ENCODE assay signal across 9 mouse cellular contexts in the genomic region with DNA sequence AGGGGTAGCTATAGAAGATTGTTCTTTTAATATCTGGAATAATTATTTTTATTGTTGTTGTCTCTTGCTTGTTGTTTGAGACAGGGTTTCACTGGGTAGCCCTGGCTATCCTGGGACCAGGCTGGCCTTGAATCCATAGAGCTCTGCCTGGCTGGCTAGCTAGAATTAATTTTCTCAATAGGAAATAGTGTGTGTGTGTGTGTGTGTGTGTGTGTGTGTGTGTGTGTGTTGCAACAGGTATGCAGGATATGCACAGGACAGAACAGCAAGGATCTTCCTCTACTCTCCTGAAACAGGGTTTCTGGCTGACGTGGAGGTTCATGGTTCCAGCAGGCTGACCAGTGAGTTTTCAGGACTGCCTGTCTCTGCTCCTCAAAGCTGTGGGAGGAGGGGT. TPM values are rescaled to one million over a fixed set of nuclear protein-coding genes. Genes with fewer than 3 reads are reported as not detected.
DNase-seq lines count a peak whose midpoint lies in the region; ATAC-seq lines count a peak whose summit lies in the region.
"Had no signal": no experiment of that assay in that cellular context is flagged by ENCODE, and none has a peak within 500 bp of the region (broad histone marks: within the 10 kb centered on the region; RNA-seq: fewer than 3 reads in every experiment).

No protein-coding gene starts in this region.

- no peaks in the 10 kb centered on the region for H3K9me3 ChIP-seq in heart, embryonic 15.5 days (replicated peaks)
- H3K9me3 ChIP-seq in hindbrain, embryonic 12.5 days (replicated peaks) = no peaks in the 10 kb centered on the region

- ATAC-seq in heart, embryonic 15.5 days (replicated peaks; ENCODE audit: insufficient number of reproducible peaks, insufficient read depth, low FRiP score, low read depth) = no peak
- peak; percentile 46 for ATAC-seq in hindbrain, embryonic 12.5 days (ENCODE audit: low FRiP score)
- ATAC-seq in megakaryocyte progenitor cell, adult 5-6 weeks (replicated peaks; ENCODE audit: poor library complexity) = 0 out of 2 replicates have a peak, but pooled peaks have one; percentile 2

- peak overlapping the region; percentile 45 for H3K4me3 ChIP-seq in heart, embryonic 15.5 days
- peak overlapping the region; percentile 57 for H3K4me3 ChIP-seq in brown adipose tissue, adult 24 weeks (ENCODE audit: insufficient read depth, low read depth, low read length)
- no peak overlapping the region; the same call in 1 of the 2 replicates for H3K4me3 ChIP-seq in hindbrain, embryonic 12.5 days

- WGBS in heart, embryonic 15.5 days = 85% methylated on average over 1 of the region's 1 CpGs
- WGBS in hindbrain, embryonic 12.5 days = 54% methylated on average over 1 of the region's 1 CpGs

- H3K27me3 ChIP-seq in heart, embryonic 15.5 days = no peaks in the 10 kb centered on the region
- H3K27me3 ChIP-seq in hindbrain, embryonic 12.5 days = no peaks in the 10 kb centered on the region

- intact Hi-C loops in heart, postnatal 10 days (cut with DNase I) = no loop called here
- intact Hi-C loops in gastrocnemius, postnatal 36 days (cut with DNase I) = no loop called here

- peaks cover 4% of the 10 kb centered on the region for H3K4me1 ChIP-seq in heart, embryonic 15.5 days (replicated peaks)
- peaks cover 2% of the 10 kb centered on the region; the same call in 1 of the 2 replicates for H3K4me1 ChIP-seq in brown adipose tissue, adult 24 weeks (ENCODE audit: control insufficient read depth, insufficient read depth, insufficient read length, low read length)
- peaks cover 4% of the 10 kb centered on the region for H3K4me1 ChIP-seq in hindbrain, embryonic 12.5 days

- H3K27ac ChIP-seq in heart, embryonic 15.5 days = no peak overlapping the region; the same call in 1 of the 2 replicates
- peak overlapping the region; percentile 90 for H3K27ac ChIP-seq in brown adipose tissue, adult 24 weeks (replicated peaks; ENCODE audit: low read depth, low read length)
- H3K27ac ChIP-seq in hindbrain, embryonic 12.5 days = no peak overlapping the region

- H3K9ac ChIP-seq in heart, embryonic 15.5 days = 0 out of 2 replicates have a peak overlapping the region, but pooled peaks have one; percentile 33
- H3K9ac ChIP-seq in hindbrain, embryonic 12.5 days = no peak overlapping the region

- no peaks in the 10 kb centered on the region for H3K36me3 ChIP-seq in heart, embryonic 15.5 days
- H3K36me3 ChIP-seq in hindbrain, embryonic 12.5 days = no peaks in the 10 kb centered on the region

- H3K4me2 ChIP-seq in heart, embryonic 15.5 days = peak overlapping the region; percentile 61
- H3K4me2 ChIP-seq in hindbrain, embryonic 12.5 days (replicated peaks) = peak overlapping the region; percentile 63

- no peak for DNase-seq in heart, postnatal 10 days
- no peak for DNase-seq in adrenal gland, postnatal 25 days
- no peak for DNase-seq in gastrocnemius, postnatal 10 days
- DNase-seq in gastrocnemius, postnatal 36 days = no peak

RNA-seq across cellular contexts. Expression of gene Mill2, which starts 1.4 kb away (rescaled TPM):
- polyA plus RNA-seq in heart, embryonic 15.5 days (2015; fragmentation: Nextera tagmentation; extraction: Ambion mirVana) = 0.54 and 0.56 TPM in 2 replicates
- 1 to 10 TPM; 5.1 to 5.5 TPM for total RNA-seq in heart, postnatal 10 days (2021)
- 1.6 and 2.0 TPM in 2 replicates for polyA plus RNA-seq in brown adipose tissue, adult 24 weeks (2012; ENCODE audit: insufficient read depth, insufficient read length, missing spikeins)
- polyA plus RNA-seq in hindbrain, embryonic 12.5 days (2016; fragmentation: Nextera tagmentation; extraction: Ambion mirVana) = 0.27 and 0.45 TPM in 2 replicates
- total RNA-seq in megakaryocyte progenitor cell, adult 5-6 weeks (2015) = 0.15 and 0.44 TPM in 2 replicates
- total RNA-seq in megakaryocyte progenitor cell, adult 5-6 weeks (2017) = 0.75 TPM in 1 of 2 replicates, not detected in the other
- 5.3 and 7.8 TPM in 2 replicates for total RNA-seq in adrenal gland, postnatal 25 days (2021)
- total RNA-seq in gastrocnemius, postnatal 10 days (2021) = 1 to 10 TPM; 3.1 to 3.6 TPM
- total RNA-seq in gastrocnemius, postnatal 36 days (2021) = 1 to 10 TPM; 1.8 to 2.1 TPM

RNA-seq across cellular contexts. Expression of gene Psg17, which starts 19.8 kb away (rescaled TPM):
- polyA plus RNA-seq in heart, embryonic 15.5 days (2015; fragmentation: Nextera tagmentation; extraction: Ambion mirVana) = not detected in 2 replicates
- not detected for total RNA-seq in heart, postnatal 10 days (2021)
- not detected in 2 replicates for polyA plus RNA-seq in brown adipose tissue, adult 24 weeks (2012; ENCODE audit: insufficient read depth, insufficient read length, missing spikeins)
- not detected in 2 replicates for polyA plus RNA-seq in hindbrain, embryonic 12.5 days (2016; fragmentation: Nextera tagmentation; extraction: Ambion mirVana)
- total RNA-seq in megakaryocyte progenitor cell, adult 5-6 weeks (2015) = not detected in 2 replicates
- total RNA-seq in megakaryocyte progenitor cell, adult 5-6 weeks (2017) = not detected in 2 replicates
- total RNA-seq in adrenal gland, postnatal 25 days (2021) = not detected in 2 replicates
- total RNA-seq in gastrocnemius, postnatal 10 days (2021) = not detected
- total RNA-seq in gastrocnemius, postnatal 36 days (2021) = not detected

RNA-seq across cellular contexts. Expression of gene Pglyrp1, which starts 30.0 kb away (rescaled TPM):
- polyA plus RNA-seq in heart, embryonic 15.5 days (2015; fragmentation: Nextera tagmentation; extraction: Ambion mirVana) = 1.6 and 3.0 TPM in 2 replicates
- total RNA-seq in heart, postnatal 10 days (2021) = 1 to 10 TPM; 2.0 to 2.8 TPM
- 2.0 and 2.8 TPM in 2 replicates for polyA plus RNA-seq in brown adipose tissue, adult 24 weeks (2012; ENCODE audit: insufficient read depth, insufficient read length, missing spikeins)
- 2.9 and 3.8 TPM in 2 replicates for polyA plus RNA-seq in hindbrain, embryonic 12.5 days (2016; fragmentation: Nextera tagmentation; extraction: Ambion mirVana)
- total RNA-seq in megakaryocyte progenitor cell, adult 5-6 weeks (2015) = 264 and 265 TPM in 2 replicates
- 31.3 and 35.6 TPM in 2 replicates for total RNA-seq in megakaryocyte progenitor cell, adult 5-6 weeks (2017)
- 1.9 and 2.0 TPM in 2 replicates for total RNA-seq in adrenal gland, postnatal 25 days (2021)
- total RNA-seq in gastrocnemius, postnatal 10 days (2021) = 1 to 10 TPM in 1 of 2 experiments, under 1 TPM in 1; 0.73 to 3.7 TPM
- total RNA-seq in gastrocnemius, postnatal 36 days (2021) = 1 to 10 TPM in 1 of 2 experiments, under 1 TPM in 1; 0.99 to 1.3 TPM

RNA-seq across cellular contexts. Expression of gene Psg19, which starts 42.9 kb away (rescaled TPM):
- polyA plus RNA-seq in heart, embryonic 15.5 days (2015; fragmentation: Nextera tagmentation; extraction: Ambion mirVana) = not detected in 2 replicates
- not detected for total RNA-seq in heart, postnatal 10 days (2021)
- not detected in 2 replicates for polyA plus RNA-seq in brown adipose tissue, adult 24 weeks (2012; ENCODE audit: insufficient read depth, insufficient read length, missing spikeins)
- not detected in 2 replicates for polyA plus RNA-seq in hindbrain, embryonic 12.5 days (2016; fragmentation: Nextera tagmentation; extraction: Ambion mirVana)
- total RNA-seq in megakaryocyte progenitor cell, adult 5-6 weeks (2015) = not detected in 2 replicates
- not detected in 2 replicates for total RNA-seq in megakaryocyte progenitor cell, adult 5-6 weeks (2017)
- not detected in 2 replicates for total RNA-seq in adrenal gland, postnatal 25 days (2021)
- total RNA-seq in gastrocnemius, postnatal 10 days (2021) = not detected
- total RNA-seq in gastrocnemius, postnatal 36 days (2021) = not detected
- polyA plus RNA-seq: gonadal fat pad, adult 2 months had no signal

Comparison
In these comparisons a context has a peak if more than half of its experiments do, and no peak if none do; other contexts are left out.
1. RNA of gene Pglyrp1, which starts 30.0 kb away (total RNA-seq): 31.3 to 265 TPM in megakaryocyte progenitor cell, adult 5-6 weeks; 0.73 to 3.7 TPM in gastrocnemius, postnatal 10 days, 2.0 to 2.8 TPM in heart, postnatal 10 days, 1.9 to 2.0 TPM in adrenal gland, postnatal 25 days and 0.99 to 1.3 TPM in gastrocnemius, postnatal 36 days; every median in the first group is over 4 times any median in the second.